In genomic region chr17:25832436-25833290, GRCm38 (mm10) we compare ENCODE assay signal across 7 mouse cellular contexts. TPM values are rescaled to one million over a fixed set of nuclear protein-coding genes. Genes with fewer than 3 reads are reported as not detected.
A peak's percentile ranks its signal among the peaks of the same experiment; 100 is the strongest.
DNase-seq lines count a peak whose midpoint lies in the region; ATAC-seq and TF ChIP-seq lines count a peak whose summit lies in the region.

No protein-coding gene starts in this region.

- TF ChIP-seq CTCF in kidney, adult 2 months (conservative IDR thresholded peaks at IDR 0.05; ENCODE audit: insufficient read depth, insufficient read length, low read depth, low read length), result no peak
- no peak for TF ChIP-seq CTCF in spleen, adult 2 months (IDR thresholded peaks at IDR 0.05; ENCODE audit: extremely low read depth, insufficient read depth, insufficient read length, insufficient replicate concordance)

- peak overlapping the region; percentile 89 for H3K27ac ChIP-seq in embryonic facial prominence, embryonic 11.5 days (replicated peaks; ENCODE audit: low read depth, low read length)
- H3K27ac ChIP-seq in kidney, adult 2 months (ENCODE audit: insufficient read depth, low read depth, low read length), result peak overlapping the region; percentile 99
- H3K27ac ChIP-seq in limb, embryonic 12.5 days, result peak overlapping the region; percentile 94
- peak overlapping the region; percentile 96 for H3K27ac ChIP-seq in midbrain, embryonic 15.5 days
- peak overlapping the region; percentile 86 for H3K27ac ChIP-seq in spleen, adult 2 months (ENCODE audit: insufficient read depth, low read length)

- H3K36me3 ChIP-seq in embryonic facial prominence, embryonic 11.5 days (replicated peaks; ENCODE audit: control insufficient read depth, insufficient read depth, low read depth, low read length), result peaks cover 2% of the 10 kb centered on the region
- no peaks in the 10 kb centered on the region for H3K36me3 ChIP-seq in kidney, adult 2 months (ENCODE audit: control insufficient read depth, insufficient read depth, low read length)
- H3K36me3 ChIP-seq in limb, embryonic 12.5 days, result peaks cover 49% of the 10 kb centered on the region
- H3K36me3 ChIP-seq in midbrain, embryonic 15.5 days (replicated peaks), result 0 out of 2 replicates have a peak, but pooled peaks cover 21% of the 10 kb centered on the region
- H3K36me3 ChIP-seq in spleen, adult 2 months (ENCODE audit: control insufficient read depth, insufficient read depth, low read length), result peaks cover 12% of the 10 kb centered on the region

- DNase-seq in adrenal gland, postnatal 14 days, result peak; percentile 100
- DNase-seq in embryonic facial prominence, embryonic 11.5 days (ENCODE audit: low spot score), result peak; percentile 99
- peak; percentile 100 for DNase-seq in heart, adult 18-20 months
- DNase-seq in kidney, adult 2 months, result peak; percentile 100
- peak; percentile 95 to 99 for DNase-seq in spleen, adult 2 months (ENCODE audit: low read depth in 1 of 2, low spot score in 2 of 2)

- under 1% methylated on average over 73 of the region's 77 CpGs for WGBS in embryonic facial prominence, embryonic 11.5 days
- WGBS in kidney, adult 2 months, result under 1% methylated on average over 76 of the region's 77 CpGs
- under 1% methylated on average over 76 of the region's 77 CpGs for WGBS in limb, embryonic 12.5 days
- WGBS in midbrain, embryonic 15.5 days, result under 1% methylated on average over 76 of the region's 77 CpGs
- under 1% methylated on average over 77 of the region's 77 CpGs for WGBS in spleen, adult 2 months

- peak; percentile 27 for TF ChIP-seq POLR2A in kidney, adult 2 months (IDR thresholded peaks at IDR 0.05; ENCODE audit: low read depth, low read length)
- TF ChIP-seq POLR2A in spleen, adult 2 months (IDR thresholded peaks at IDR 0.05; ENCODE audit: low read depth, low read length), result peak; percentile 63

- no peaks in the 10 kb centered on the region for H3K9me3 ChIP-seq in embryonic facial prominence, embryonic 11.5 days (replicated peaks; ENCODE audit: control insufficient read depth, low read length)
- no peaks in the 10 kb centered on the region for H3K9me3 ChIP-seq in limb, embryonic 12.5 days
- no peaks in the 10 kb centered on the region for H3K9me3 ChIP-seq in midbrain, embryonic 15.5 days

- no peaks in the 10 kb centered on the region for H3K27me3 ChIP-seq in embryonic facial prominence, embryonic 11.5 days (ENCODE audit: control insufficient read depth, insufficient read depth, low read length)
- H3K27me3 ChIP-seq in kidney, adult 2 months (replicated peaks; ENCODE audit: control insufficient read depth, insufficient read depth, low read length), result no peaks in the 10 kb centered on the region
- H3K27me3 ChIP-seq in limb, embryonic 12.5 days, result no peaks in the 10 kb centered on the region
- H3K27me3 ChIP-seq in midbrain, embryonic 15.5 days (replicated peaks), result no peaks in the 10 kb centered on the region
- no peaks in the 10 kb centered on the region for H3K27me3 ChIP-seq in spleen, adult 2 months (ENCODE audit: control insufficient read depth, insufficient read depth, low read length)

- peak; percentile 83 for ATAC-seq in embryonic facial prominence, embryonic 11.5 days (replicated peaks; ENCODE audit: insufficient number of reproducible peaks, low FRiP score, low TSS enrichment, low read depth)
- ATAC-seq in limb, embryonic 12.5 days (ENCODE audit: insufficient number of reproducible peaks, insufficient read depth, low FRiP score, low TSS enrichment, low read depth), result peak; percentile 90
- ATAC-seq in midbrain, embryonic 15.5 days (replicated peaks), result peak; percentile 91

- peak overlapping the region; percentile 89 for H3K4me3 ChIP-seq in embryonic facial prominence, embryonic 11.5 days (ENCODE audit: low read depth, low read length)
- H3K4me3 ChIP-seq in kidney, adult 2 months (ENCODE audit: insufficient read depth, low read depth, low read length), result peak overlapping the region; percentile 76
- peak overlapping the region; percentile 74 for H3K4me3 ChIP-seq in limb, embryonic 12.5 days (replicated peaks)
- peak overlapping the region; percentile 80 for H3K4me3 ChIP-seq in midbrain, embryonic 15.5 days
- peak overlapping the region; percentile 90 for H3K4me3 ChIP-seq in spleen, adult 2 months (ENCODE audit: extremely low read depth, insufficient read depth, insufficient read length)

- peak overlapping the region; percentile 87 for H3K9ac ChIP-seq in embryonic facial prominence, embryonic 11.5 days (replicated peaks; ENCODE audit: low read length)
- H3K9ac ChIP-seq in limb, embryonic 12.5 days (replicated peaks), result peak overlapping the region; percentile 83
- peak overlapping the region; percentile 77 for H3K9ac ChIP-seq in midbrain, embryonic 15.5 days

- peaks cover 31% of the 10 kb centered on the region for H3K4me1 ChIP-seq in embryonic facial prominence, embryonic 11.5 days (ENCODE audit: control insufficient read depth, insufficient read depth, low read length)
- H3K4me1 ChIP-seq in kidney, adult 2 months (ENCODE audit: control insufficient read depth, insufficient read depth, low read length), result peaks cover 34% of the 10 kb centered on the region
- H3K4me1 ChIP-seq in limb, embryonic 12.5 days (replicated peaks), result peaks cover 68% of the 10 kb centered on the region
- peaks cover 84% of the 10 kb centered on the region for H3K4me1 ChIP-seq in midbrain, embryonic 15.5 days
- peaks cover 29% of the 10 kb centered on the region for H3K4me1 ChIP-seq in spleen, adult 2 months (ENCODE audit: control insufficient read depth, insufficient read depth, insufficient read length)

- peak overlapping the region; percentile 75 for H3K4me2 ChIP-seq in embryonic facial prominence, embryonic 11.5 days (ENCODE audit: low read depth, low read length)
- peak overlapping the region; percentile 98 for H3K4me2 ChIP-seq in limb, embryonic 12.5 days
- H3K4me2 ChIP-seq in midbrain, embryonic 15.5 days, result peak overlapping the region; percentile 95

RNA-seq across cellular contexts. Expression of gene Stub1, which starts 0.5 kb away (rescaled TPM):
- 149 and 160 TPM in 2 replicates for total RNA-seq in adrenal gland, postnatal 14 days (2021)
- 323 and 352 TPM in 2 replicates for polyA plus RNA-seq in embryonic facial prominence, embryonic 11.5 days (2014; fragmentation: Nextera tagmentation; extraction: Ambion mirVana)
- total RNA-seq in heart, adult 18-20 months (2021), result 100 to 1,000 TPM; 113 to 128 TPM
- polyA plus RNA-seq in kidney, adult 2 months (2012; rRNA removed), result 140 and 144 TPM in 2 replicates
- polyA plus RNA-seq in limb, embryonic 12.5 days (2016; fragmentation: Nextera tagmentation; extraction: Ambion mirVana), result 313 TPM in 2 replicates
- 373 and 381 TPM in 2 replicates for polyA plus RNA-seq in midbrain, embryonic 15.5 days (2015; fragmentation: Nextera tagmentation; extraction: Ambion mirVana)
- 85.4 and 104 TPM in 2 replicates for polyA plus RNA-seq in spleen, adult 2 months (2012; rRNA removed)

RNA-seq across cellular contexts. Expression of gene Jmjd8, which starts 4.0 kb away (rescaled TPM):
- 68.2 and 71.0 TPM in 2 replicates for total RNA-seq in adrenal gland, postnatal 14 days (2021)
- 42.0 and 47.7 TPM in 2 replicates for polyA plus RNA-seq in embryonic facial prominence, embryonic 11.5 days (2014; fragmentation: Nextera tagmentation; extraction: Ambion mirVana)
- 10 to 100 TPM; 28.0 to 34.0 TPM for total RNA-seq in heart, adult 18-20 months (2021)
- polyA plus RNA-seq in kidney, adult 2 months (2012; rRNA removed), result 132 and 139 TPM in 2 replicates
- 56.4 and 63.4 TPM in 2 replicates for polyA plus RNA-seq in limb, embryonic 12.5 days (2016; fragmentation: Nextera tagmentation; extraction: Ambion mirVana)
- polyA plus RNA-seq in midbrain, embryonic 15.5 days (2015; fragmentation: Nextera tagmentation; extraction: Ambion mirVana), result 61.9 and 63.0 TPM in 2 replicates
- polyA plus RNA-seq in spleen, adult 2 months (2012; rRNA removed), result 30.9 and 31.3 TPM in 2 replicates

RNA-seq across cellular contexts. Expression of gene Rhbdl1, which starts 4.4 kb away (rescaled TPM):
- total RNA-seq in adrenal gland, postnatal 14 days (2021), result 12.9 and 14.9 TPM in 2 replicates
- 1.1 and 1.5 TPM in 2 replicates for polyA plus RNA-seq in embryonic facial prominence, embryonic 11.5 days (2014; fragmentation: Nextera tagmentation; extraction: Ambion mirVana)
- 1 to 10 TPM; 1.8 to 2.3 TPM for total RNA-seq in heart, adult 18-20 months (2021)
- polyA plus RNA-seq in kidney, adult 2 months (2012; rRNA removed), result 9.2 and 13.9 TPM in 2 replicates
- 1.4 and 1.7 TPM in 2 replicates for polyA plus RNA-seq in limb, embryonic 12.5 days (2016; fragmentation: Nextera tagmentation; extraction: Ambion mirVana)
- polyA plus RNA-seq in midbrain, embryonic 15.5 days (2015; fragmentation: Nextera tagmentation; extraction: Ambion mirVana), result 54.8 and 57.8 TPM in 2 replicates
- 5.5 and 7.3 TPM in 2 replicates for polyA plus RNA-seq in spleen, adult 2 months (2012; rRNA removed)

RNA-seq across cellular contexts. Expression of gene Gm20683, which starts 8.9 kb away (rescaled TPM):
- 10.9 and 11.8 TPM in 2 replicates for total RNA-seq in adrenal gland, postnatal 14 days (2021)
- 0.36 and 1.2 TPM in 2 replicates for polyA plus RNA-seq in embryonic facial prominence, embryonic 11.5 days (2014; fragmentation: Nextera tagmentation; extraction: Ambion mirVana)
- 1 to 10 TPM; 1.2 to 3.3 TPM for total RNA-seq in heart, adult 18-20 months (2021)
- 26.3 and 50.3 TPM in 2 replicates for polyA plus RNA-seq in kidney, adult 2 months (2012; rRNA removed)
- 1.6 and 2.0 TPM in 2 replicates for polyA plus RNA-seq in limb, embryonic 12.5 days (2016; fragmentation: Nextera tagmentation; extraction: Ambion mirVana)
- 14.2 and 14.7 TPM in 2 replicates for polyA plus RNA-seq in midbrain, embryonic 15.5 days (2015; fragmentation: Nextera tagmentation; extraction: Ambion mirVana)
- polyA plus RNA-seq in spleen, adult 2 months (2012; rRNA removed), result 29.5 and 34.1 TPM in 2 replicates

RNA-seq across cellular contexts. Expression of gene Wdr24, which starts 9.2 kb away (rescaled TPM):
- total RNA-seq in adrenal gland, postnatal 14 days (2021), result 17.4 and 19.5 TPM in 2 replicates
- polyA plus RNA-seq in embryonic facial prominence, embryonic 11.5 days (2014; fragmentation: Nextera tagmentation; extraction: Ambion mirVana), result 24.5 and 26.9 TPM in 2 replicates
- total RNA-seq in heart, adult 18-20 months (2021), result 10 to 100 TPM in 1 of 2 experiments, 1 to 10 TPM in 1; 9.8 to 11.7 TPM
- 34.9 and 42.1 TPM in 2 replicates for polyA plus RNA-seq in kidney, adult 2 months (2012; rRNA removed)
- 28.4 and 30.9 TPM in 2 replicates for polyA plus RNA-seq in limb, embryonic 12.5 days (2016; fragmentation: Nextera tagmentation; extraction: Ambion mirVana)
- 35.2 and 36.7 TPM in 2 replicates for polyA plus RNA-seq in midbrain, embryonic 15.5 days (2015; fragmentation: Nextera tagmentation; extraction: Ambion mirVana)
- 33.6 and 38.6 TPM in 2 replicates for polyA plus RNA-seq in spleen, adult 2 months (2012; rRNA removed)

Comparison
In these comparisons a context has a peak if more than half of its experiments do, and no peak if none do; other contexts are left out.
1. Peak in every context shown above with its lines: DNase-seq, ATAC-seq, H3K4me3 ChIP-seq and H3K27ac ChIP-seq.